Mouse (Mus musculus): ENCODE measurements around the gene Duox1. TPM values are rescaled to one million over a fixed set of nuclear protein-coding genes. Genes with fewer than 3 reads are reported as not detected.
"Not testable (repeated sequence)": the region's sequence is repeated elsewhere in the genome, so short reads cannot be mapped to it uniquely, and the experiment has no call there.

Gene Duox1
- polyA plus RNA-seq, 1 experiment: not detected

DNA sequence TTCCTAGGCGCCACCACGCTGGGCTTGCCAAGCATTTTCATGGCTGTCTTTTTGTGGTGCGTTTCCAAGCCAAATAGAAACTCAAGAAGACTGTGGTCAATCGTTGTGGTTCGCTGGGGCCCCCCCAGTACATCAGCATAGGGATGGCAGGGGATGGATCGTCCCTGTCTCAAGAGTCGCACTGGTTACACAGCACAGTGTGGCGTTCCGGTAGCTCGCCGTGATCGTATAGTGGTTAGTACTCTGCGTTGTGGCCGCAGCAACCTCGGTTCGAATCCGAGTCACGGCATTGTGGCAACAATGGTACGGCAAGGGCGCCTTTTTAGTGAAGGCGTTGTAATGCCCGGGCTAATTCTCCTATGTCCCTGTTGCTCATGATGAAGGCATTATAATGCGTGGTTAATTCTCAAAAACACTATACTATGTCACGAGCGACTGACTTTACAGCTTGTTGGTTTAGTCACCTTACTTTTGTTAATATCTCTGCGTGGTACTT lies 62.3 kb downstream of the Duox1 start:
- no peak for TF ChIP-seq POLR2A (IDR thresholded peaks at IDR 0.05; ENCODE audit: extremely low read depth, insufficient read depth, low read length)
- no peak for TF ChIP-seq CTCF (IDR thresholded peaks at IDR 0.05; ENCODE audit: extremely low read depth, insufficient read depth, low read length)
- Histone ChIP-seq H3K27ac (ENCODE audit: insufficient read depth, low read length) (peak overlapping the region; percentile 26; the same call in 1 of the 2 replicates), H3K4me1 (ENCODE audit: control insufficient read depth, insufficient read depth, low read length) (peaks cover 3% of the 10 kb centered on the region; the same call in 1 of the 2 replicates), H3K4me3 (ENCODE audit: insufficient read depth, low read length) (peak overlapping the region; percentile 58)

- Histone ChIP-seq H3K4me1 (ENCODE audit: control insufficient read depth, insufficient read depth, low read length) (peaks cover 3% of the 10 kb centered on the region; the same call in 1 of the 2 replicates), H3K4me3 (ENCODE audit: insufficient read depth, low read length) (peak overlapping the region; percentile 58), H3K27ac (ENCODE audit: insufficient read depth, low read length) (no peak overlapping the region)
- no peak for TF ChIP-seq POLR2A (IDR thresholded peaks at IDR 0.05; ENCODE audit: extremely low read depth, insufficient read depth, low read length)
- TF ChIP-seq CTCF (IDR thresholded peaks at IDR 0.05; ENCODE audit: extremely low read depth, insufficient read depth, low read length): peak; percentile 63
Measured at GRCm38 (mm10) chr2:122378421-122379291, 63.2 kb downstream of the Duox1 start.

DNA sequence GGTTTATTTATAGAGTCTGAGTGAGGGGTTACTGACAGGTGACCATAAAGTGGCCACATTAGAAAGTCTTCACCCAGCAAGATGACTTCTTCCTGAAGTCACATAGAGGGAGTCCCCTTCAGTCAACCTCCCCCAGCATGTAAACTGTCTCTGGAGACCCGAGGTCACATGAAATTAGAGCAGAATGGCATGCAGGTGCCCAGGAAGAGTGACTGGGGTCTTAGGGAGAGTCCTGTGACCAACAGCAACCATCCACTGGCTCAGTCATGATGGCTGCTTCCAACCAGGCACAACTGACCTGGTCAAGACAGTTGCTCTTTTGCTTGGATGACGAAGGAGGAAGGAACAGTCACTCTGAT lies 63.8 kb downstream of the Duox1 start:
- H3K4me1 ChIP-seq (ENCODE audit: control insufficient read depth, insufficient read depth, low read length): peaks cover 3% of the 10 kb centered on the region; the same call in 1 of the 2 replicates
- no peak overlapping the region for H3K4me3 ChIP-seq (ENCODE audit: insufficient read depth, low read length)
- H3K27ac ChIP-seq (ENCODE audit: insufficient read depth, low read length): no peak overlapping the region
- no peak for TF ChIP-seq POLR2A (IDR thresholded peaks at IDR 0.05; ENCODE audit: extremely low read depth, insufficient read depth, low read length)
- TF ChIP-seq CTCF (IDR thresholded peaks at IDR 0.05; ENCODE audit: extremely low read depth, insufficient read depth, low read length): no peak

GRCm38 (mm10) chr2:122380768-122381311 lies 65.4 kb downstream of the Duox1 start:
- H3K4me3 ChIP-seq (ENCODE audit: insufficient read depth, low read length): peak overlapping the region; percentile 40

DNA sequence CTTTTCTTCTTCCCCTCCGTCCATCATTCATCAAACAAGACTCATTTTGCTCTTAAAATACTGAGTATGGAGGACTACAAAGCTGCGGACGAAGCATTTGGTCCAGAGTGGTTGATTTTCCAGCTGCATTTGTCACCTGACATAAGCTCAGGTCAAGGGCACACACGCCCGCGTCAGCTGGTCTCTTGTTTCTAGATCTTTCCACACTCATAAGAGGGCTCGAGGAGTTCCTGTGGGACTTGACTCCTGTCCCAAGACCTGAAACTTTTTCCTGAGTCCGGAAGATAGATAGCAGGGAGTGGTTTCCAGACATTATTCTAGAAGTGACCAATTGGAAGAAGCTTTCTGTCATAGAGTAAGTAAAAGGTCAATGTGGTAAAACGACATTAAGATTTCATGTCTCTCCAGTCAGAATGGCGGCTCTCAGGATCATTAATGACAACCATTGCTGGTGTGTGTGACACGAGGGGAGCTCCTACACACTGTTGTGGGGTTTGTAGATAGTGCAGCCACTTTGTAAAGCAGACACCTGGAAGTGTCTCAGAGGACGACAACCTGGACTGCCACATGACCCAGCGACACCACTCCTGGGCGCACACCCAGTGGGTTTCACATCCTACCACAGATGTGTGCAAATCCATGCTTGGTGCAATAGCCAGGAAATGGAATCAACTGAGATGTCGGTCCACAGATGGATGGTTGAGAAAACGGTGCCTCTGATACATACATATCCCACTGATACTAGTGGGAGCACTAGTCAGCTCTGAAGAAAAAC lies 66.0 kb downstream of the Duox1 start:
- TF ChIP-seq CTCF (IDR thresholded peaks at IDR 0.05; ENCODE audit: extremely low read depth, insufficient read depth, low read length) (no peak), POLR2A (IDR thresholded peaks at IDR 0.05; ENCODE audit: extremely low read depth, insufficient read depth, low read length) (no peak)
- Histone ChIP-seq H3K27ac (ENCODE audit: insufficient read depth, low read length) (no peak overlapping the region), H3K4me1 (ENCODE audit: control insufficient read depth, insufficient read depth, low read length) (peaks cover 3% of the 10 kb centered on the region; the same call in 1 of the 2 replicates), H3K4me3 (ENCODE audit: insufficient read depth, low read length) (no peak overlapping the region; the same call in 1 of the 2 replicates)

More at GRCm38 (mm10) chr2:122380768-122381311, 65.4 kb downstream of the Duox1 start:
- no peak overlapping the region for H3K27ac ChIP-seq (ENCODE audit: insufficient read depth, low read length)
- H3K4me1 ChIP-seq (ENCODE audit: control insufficient read depth, insufficient read depth, low read length): peaks cover 3% of the 10 kb centered on the region; the same call in 1 of the 2 replicates
- TF ChIP-seq CTCF (IDR thresholded peaks at IDR 0.05; ENCODE audit: extremely low read depth, insufficient read depth, low read length) (peak; percentile 76), POLR2A (IDR thresholded peaks at IDR 0.05; ENCODE audit: extremely low read depth, insufficient read depth, low read length) (no peak)

GRCm38 (mm10) chr2:122382121-122382520 lies 66.6 kb downstream of the Duox1 start:
- Histone ChIP-seq H3K4me1 (ENCODE audit: control insufficient read depth, insufficient read depth, low read length) (peaks cover 3% of the 10 kb centered on the region; the same call in 1 of the 2 replicates), H3K4me3 (ENCODE audit: insufficient read depth, low read length) (no peak overlapping the region), H3K27ac (ENCODE audit: insufficient read depth, low read length) (no peak overlapping the region)
- TF ChIP-seq POLR2A (IDR thresholded peaks at IDR 0.05; ENCODE audit: extremely low read depth, insufficient read depth, low read length) (no peak), CTCF (IDR thresholded peaks at IDR 0.05; ENCODE audit: extremely low read depth, insufficient read depth, low read length) (no peak)

DNA sequence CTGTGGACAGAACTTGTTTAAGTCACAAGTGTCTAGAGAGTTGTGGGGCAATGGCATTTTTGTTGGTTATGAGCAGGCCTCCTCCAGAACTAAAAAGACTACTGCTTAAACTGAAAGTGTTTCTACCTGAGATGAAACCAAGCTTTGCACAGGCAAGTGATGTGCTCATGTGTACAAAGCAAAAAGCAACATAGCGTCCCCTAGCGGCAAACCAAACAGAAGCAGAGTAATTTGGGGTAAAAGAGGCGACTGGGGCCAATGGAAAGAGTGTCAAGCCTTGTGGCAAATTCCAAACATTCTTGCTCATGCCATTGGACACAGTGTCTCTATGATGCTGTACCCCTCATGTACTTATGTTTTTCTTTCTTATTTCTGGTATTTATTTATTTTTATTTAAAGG lies 69.6 kb downstream of the Duox1 start:
- Histone ChIP-seq H3K4me3 (ENCODE audit: insufficient read depth, low read length) (no peak overlapping the region), H3K27ac (ENCODE audit: insufficient read depth, low read length) (no peak overlapping the region), H3K4me1 (ENCODE audit: control insufficient read depth, insufficient read depth, low read length) (peaks cover 3% of the 10 kb centered on the region; the same call in 1 of the 2 replicates)
- TF ChIP-seq POLR2A (IDR thresholded peaks at IDR 0.05; ENCODE audit: extremely low read depth, insufficient read depth, low read length) (no peak), CTCF (IDR thresholded peaks at IDR 0.05; ENCODE audit: extremely low read depth, insufficient read depth, low read length) (no peak)

DNA sequence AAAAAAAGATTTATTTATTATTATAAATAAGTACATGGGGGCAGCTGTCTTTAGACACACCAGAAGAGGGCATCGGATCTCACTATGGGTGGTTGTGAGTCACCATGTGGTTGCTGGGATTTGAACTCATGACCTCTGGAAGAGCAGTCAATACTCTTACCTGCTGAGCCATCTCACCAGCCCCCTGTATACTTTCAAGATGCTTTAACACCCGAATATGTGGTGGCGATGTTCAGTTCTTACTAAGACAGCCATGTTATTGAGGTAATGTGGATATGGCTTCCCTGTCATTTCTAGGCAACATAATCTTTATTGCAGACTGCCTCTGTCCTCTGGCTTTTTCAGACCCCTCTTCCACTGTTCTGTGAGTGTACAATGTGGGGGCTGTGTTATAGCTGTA lies 71.7 kb downstream of the Duox1 start:
- not testable (repeated sequence) for H3K27ac ChIP-seq (ENCODE audit: insufficient read depth, low read length); H3K4me1 ChIP-seq (ENCODE audit: control insufficient read depth, insufficient read depth, low read length); H3K4me3 ChIP-seq (ENCODE audit: insufficient read depth, low read length)

DNA sequence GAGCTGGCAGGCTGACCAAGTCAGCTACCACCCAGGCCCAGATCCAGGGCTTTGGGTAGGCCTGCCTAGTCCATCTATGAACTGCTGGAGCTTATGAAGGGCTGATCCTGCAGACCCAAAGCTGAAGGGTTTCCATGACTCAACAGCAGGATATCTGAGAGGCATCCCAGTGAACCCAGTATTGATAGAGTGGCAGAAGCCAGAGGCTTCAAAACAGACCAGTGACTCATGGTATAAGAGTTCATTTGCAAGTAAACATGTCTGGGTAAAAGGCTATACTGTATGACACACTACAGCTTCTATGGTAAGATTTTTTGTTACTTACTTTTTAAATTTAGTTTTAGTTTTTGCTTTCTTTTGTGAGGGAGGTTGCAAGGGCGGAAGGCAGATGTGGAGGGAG lies 80.7 kb downstream of the Duox1 start:
- H3K4me3 ChIP-seq (ENCODE audit: insufficient read depth, low read length): no peak overlapping the region
- no peak overlapping the region for H3K27ac ChIP-seq (ENCODE audit: insufficient read depth, low read length)
- no peak for TF ChIP-seq CTCF (IDR thresholded peaks at IDR 0.05; ENCODE audit: extremely low read depth, insufficient read depth, low read length)
- no peak for TF ChIP-seq POLR2A (IDR thresholded peaks at IDR 0.05; ENCODE audit: extremely low read depth, insufficient read depth, low read length)
- no peaks in the 10 kb centered on the region for H3K4me1 ChIP-seq (ENCODE audit: control insufficient read depth, insufficient read depth, low read length)

Other genes with a start within 250 kb of the Duox1 start
- gene Spg11, start 197.3 kb upstream of the Duox1 start, polyA plus RNA-seq (2012; rRNA removed): 9.7 and 9.8 TPM in 2 replicates
- gene B2m, start 168.0 kb upstream of the Duox1 start, polyA plus RNA-seq (2012; rRNA removed): 188 and 212 TPM in 2 replicates
- gene Trim69, start 155.0 kb upstream of the Duox1 start, polyA plus RNA-seq (2012; rRNA removed): 0.11 TPM in 1 of 2 replicates, not detected in the other
- gene Patl2, start 129.5 kb upstream of the Duox1 start, polyA plus RNA-seq (2012; rRNA removed): 0.08 TPM in 1 of 2 replicates, not detected in the other
- gene Terb2, start 129.4 kb upstream of the Duox1 start, polyA plus RNA-seq (2012; rRNA removed): not detected in 2 replicates
- 19.8 and 21.2 TPM in 2 replicates for gene Sord, start 80.9 kb upstream of the Duox1 start, polyA plus RNA-seq (2012; rRNA removed)
- gene Duox2, start 17.2 kb upstream of the Duox1 start, polyA plus RNA-seq (2012; rRNA removed): 0.02 TPM in 1 of 2 replicates, not detected in the other
- gene Duoxa2, start 16.8 kb upstream of the Duox1 start, polyA plus RNA-seq (2012; rRNA removed): 0.06 TPM in 1 of 2 replicates, not detected in the other
- gene Duoxa1, start 1.9 kb upstream of the Duox1 start, polyA plus RNA-seq (2012; rRNA removed): 0.10 and 0.15 TPM in 2 replicates
- gene Shf, start 53.5 kb downstream of the Duox1 start, polyA plus RNA-seq (2012; rRNA removed): 70.6 and 72.5 TPM in 2 replicates
- 0.15 and 0.19 TPM in 2 replicates for gene Slc28a2, start 110.8 kb downstream of the Duox1 start, polyA plus RNA-seq (2012; rRNA removed)
- 0.02 and 0.06 TPM in 2 replicates for gene Gm14085, start 169.3 kb downstream of the Duox1 start, polyA plus RNA-seq (2012; rRNA removed)